Mouse (Mus musculus) kidney, postnatal 14 days (tissue): ENCODE measurements around the gene Slc38a10.

Experiments
- DNase-seq: peaks from one replicate; pipeline ENCODE4 v3.0.0; 2022; ENCODE audit warnings: mixed read lengths

The Slc38a10 gene

GRCm38 (mm10) chr11:120173213-120173612, 22.1 kb upstream of the Slc38a10 start:
- no peak for DNase-seq

DNA sequence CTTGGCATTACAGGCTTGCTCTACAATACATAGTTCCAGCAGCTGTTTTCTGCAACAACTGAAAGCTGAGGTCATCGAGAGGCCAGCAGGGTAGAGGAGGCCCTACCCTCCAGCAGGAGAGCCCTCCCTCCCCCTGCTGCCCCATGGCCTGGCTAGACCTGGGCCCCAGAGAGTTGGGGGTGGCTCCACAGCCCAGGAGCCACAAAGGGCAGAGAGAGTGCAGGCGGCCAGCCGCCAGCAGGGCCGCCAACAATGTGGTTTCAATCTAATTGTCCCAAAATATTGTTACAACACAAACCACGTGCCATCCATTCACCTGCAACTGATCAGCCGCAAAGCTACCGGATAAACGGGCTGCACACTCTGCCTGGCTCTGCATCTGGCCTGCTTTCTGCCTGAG, 20.0 kb upstream of the Slc38a10 start:
- DNase-seq = no peak

DNA sequence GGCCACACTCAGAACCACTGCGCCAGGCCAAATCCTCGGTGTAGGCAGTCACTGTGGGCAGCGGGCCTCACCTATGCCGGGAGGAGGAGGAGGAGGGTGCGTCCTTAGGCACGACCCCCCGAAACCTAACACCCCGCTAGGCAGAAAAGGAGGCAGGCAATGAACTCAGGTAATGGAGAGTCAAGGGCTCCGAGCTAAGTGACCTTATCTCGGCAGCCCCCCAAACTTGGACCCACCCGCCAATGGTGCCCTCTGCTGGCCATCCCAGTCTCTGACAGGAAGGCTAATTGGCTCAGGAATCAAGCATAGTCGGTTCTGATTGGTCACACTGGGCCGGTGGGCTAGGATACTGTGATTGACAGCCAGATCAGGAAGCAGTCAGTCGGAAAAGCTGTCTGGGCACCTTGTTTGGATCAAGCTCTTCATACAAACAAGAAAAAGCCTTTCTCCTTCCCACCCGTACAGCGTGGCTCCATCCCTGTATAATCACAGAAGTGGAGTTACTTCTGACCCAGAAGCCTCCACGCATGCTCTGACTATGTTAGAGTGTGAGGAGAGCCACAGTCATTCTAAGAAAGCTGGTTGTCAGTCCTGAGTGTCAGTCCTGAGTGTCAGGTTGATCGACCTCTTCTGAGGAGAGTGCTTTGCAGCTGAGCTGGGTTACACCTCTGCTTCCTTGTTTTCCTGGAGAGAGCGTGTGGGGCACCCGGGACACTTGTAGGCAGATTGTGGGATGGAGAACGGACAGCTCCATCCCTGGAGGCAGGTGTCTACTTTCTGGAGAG, 18.3 kb upstream of the Slc38a10 start:
- DNase-seq = peak; percentile 73

DNA sequence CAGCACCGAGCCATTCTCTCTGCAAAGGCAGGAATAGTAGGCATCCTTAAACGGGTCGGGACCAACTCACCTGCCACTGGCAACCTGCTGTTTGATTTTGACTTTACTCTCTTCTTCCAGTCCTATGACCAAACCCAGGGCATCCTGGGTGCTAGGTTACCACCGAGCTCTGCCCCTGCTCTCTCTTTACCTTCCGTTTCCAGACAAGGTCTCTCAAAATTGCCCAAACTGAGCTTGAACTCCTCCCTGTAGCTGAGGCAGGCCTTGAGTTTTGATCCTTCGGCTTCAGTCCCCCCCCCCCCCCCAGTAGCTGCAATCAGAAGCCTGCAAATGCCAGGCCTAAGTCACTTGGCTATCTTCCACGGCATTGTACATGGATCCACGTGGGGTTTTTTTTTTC, 17.4 kb upstream of the Slc38a10 start:
- DNase-seq = no peak

DNA sequence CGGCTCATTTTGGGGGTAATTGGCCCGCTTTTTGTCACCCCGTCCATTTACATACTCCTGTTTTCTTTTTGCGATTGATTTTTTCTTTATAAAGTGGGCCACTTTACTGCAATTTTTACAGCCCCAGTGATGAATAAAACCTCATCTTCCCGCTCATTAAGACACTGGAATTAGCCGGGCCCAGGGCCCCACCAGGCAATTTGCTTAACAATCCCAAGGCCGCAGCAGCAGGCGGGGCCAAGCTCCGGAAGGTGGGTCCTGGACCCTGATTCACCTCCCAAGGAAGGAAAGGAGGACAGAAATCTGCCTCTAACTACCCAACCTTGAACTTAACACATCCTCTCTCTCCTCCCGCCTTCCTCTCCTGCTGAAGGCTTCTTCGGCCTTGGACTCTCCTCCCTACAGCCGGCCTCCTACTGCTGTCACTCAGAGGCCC, 16.8 kb upstream of the Slc38a10 start:
- no peak for DNase-seq

DNA sequence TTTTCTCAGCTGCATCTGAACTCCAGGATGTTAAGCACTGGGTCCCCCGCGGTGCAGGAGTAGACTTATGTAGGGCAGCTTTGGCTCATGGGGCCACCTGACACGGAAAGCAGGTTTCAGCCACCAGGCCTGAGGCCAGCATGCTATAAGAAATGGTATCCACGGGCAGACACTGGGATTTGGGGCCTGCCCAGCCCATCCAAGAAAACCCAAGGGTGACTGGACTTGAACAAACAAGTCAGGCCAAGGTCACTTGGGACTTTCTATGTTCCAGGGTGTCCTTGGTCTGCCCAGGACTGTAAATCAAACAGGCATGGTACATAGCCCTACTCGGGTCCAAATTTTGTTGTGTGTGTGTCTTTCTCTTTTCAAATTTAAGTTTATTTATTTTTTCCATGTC, 15.9 kb upstream of the Slc38a10 start:
- no peak for DNase-seq

DNA sequence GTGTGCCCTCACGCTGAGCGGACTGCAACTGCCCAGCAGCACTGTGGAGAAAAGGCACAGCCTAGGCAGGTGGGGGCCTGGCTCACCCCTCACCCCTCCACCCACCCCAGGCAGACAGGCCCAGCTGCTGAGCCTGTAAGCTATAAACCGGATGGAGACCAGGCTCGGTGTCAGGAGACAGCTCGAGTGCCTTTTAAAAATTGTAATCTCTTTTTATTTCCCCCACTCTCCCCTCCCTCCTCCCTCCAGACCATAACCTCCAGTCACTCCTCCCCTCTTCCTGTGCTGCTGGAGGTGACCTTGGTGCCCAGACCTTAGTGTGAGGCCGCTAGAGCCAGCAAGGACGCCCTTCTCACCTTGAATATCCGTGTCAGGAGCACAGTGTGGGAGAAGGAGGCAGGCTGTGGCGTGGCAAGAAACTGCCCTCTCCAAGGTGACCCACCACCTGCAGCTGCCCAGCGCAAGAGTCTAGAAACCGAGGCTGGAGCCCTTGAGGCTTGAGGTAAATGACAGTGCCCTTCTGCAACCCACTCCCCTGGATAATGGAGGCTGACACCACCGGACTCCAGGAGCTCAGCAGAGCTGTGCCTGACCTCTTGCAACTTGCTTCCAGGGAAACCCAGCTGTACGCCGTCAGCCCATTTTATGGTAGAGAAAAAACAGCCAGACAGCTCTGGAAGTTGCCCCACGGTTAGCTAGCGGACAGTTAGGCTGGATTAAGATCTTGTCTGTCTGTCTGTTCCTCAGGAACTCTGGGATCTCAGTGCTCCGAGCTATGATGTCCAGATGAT, 13.5 kb upstream of the Slc38a10 start:
- DNase-seq = peak; percentile 72

DNA sequence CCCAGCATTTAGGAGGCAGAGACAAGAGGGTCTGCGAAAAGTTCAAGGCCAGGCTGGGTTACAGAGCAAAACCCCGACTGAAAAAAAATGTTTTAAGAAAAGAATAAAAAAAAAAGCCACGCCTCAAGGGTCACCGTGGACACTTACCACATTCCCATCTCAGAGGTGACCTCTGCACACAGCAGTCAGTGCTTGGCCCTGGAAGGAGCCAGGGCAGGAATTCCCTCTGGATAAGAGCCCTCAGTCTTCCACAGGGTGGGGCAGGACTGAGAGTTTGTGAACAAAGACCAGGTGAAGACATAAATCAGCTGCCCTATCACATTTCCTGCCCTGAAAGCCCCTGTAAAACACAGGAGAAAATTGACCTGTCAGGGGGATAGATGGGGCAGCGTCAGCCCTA, 12.9 kb upstream of the Slc38a10 start:
- no peak for DNase-seq

GRCm38 (mm10) chr11:120163207-120163606, 12.1 kb upstream of the Slc38a10 start:
- DNase-seq = no peak

- no peak for DNase-seq
Observed at GRCm38 (mm10) chr11:120161245-120161644, 10.1 kb upstream of the Slc38a10 start.

- no peak for DNase-seq
Observed at GRCm38 (mm10) chr11:120160478-120160877, 9.3 kb upstream of the Slc38a10 start.

DNA sequence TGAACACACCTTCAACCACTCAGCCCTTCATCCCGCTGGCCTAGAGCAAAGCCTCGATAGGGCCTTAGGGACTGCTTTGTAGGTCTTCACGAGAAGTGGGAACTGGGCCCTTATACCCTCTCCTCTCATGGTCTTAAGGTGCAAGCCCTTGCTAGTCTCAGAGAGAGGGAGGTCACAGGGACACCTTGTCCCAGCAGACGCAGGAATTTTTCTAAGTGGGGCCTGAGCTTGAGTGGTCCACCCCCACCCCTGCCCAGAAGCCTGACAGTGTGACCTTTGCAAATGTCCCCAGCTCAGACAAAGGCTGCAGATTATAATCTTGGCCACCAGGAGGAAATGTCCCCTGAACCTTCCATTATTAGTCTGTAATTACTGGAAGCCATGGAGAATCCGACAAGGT, 8.5 kb upstream of the Slc38a10 start:
- DNase-seq = no peak

DNA sequence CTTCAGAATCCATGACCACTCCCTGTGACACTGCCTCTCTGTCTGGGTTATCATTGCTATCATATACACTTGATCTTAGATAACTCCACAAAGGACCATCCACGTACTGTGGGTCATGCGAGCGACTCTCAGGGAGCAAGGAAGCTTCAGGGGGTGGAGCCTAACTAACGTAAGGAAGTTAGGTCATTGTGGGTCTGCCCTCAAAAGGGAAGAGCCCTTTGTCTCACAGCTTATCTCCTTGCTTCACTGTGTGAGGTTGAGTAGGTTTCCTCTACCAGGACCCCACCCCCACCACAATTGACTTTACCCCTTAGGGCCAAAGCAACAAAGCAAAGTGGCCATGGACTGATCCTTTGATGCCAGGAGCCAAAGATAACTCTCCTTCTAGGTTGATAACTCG, 7.7 kb upstream of the Slc38a10 start:
- no peak for DNase-seq

- DNase-seq = no peak
Observed at GRCm38 (mm10) chr11:120150440-120151112, 570 bp downstream of the Slc38a10 start.

DNA sequence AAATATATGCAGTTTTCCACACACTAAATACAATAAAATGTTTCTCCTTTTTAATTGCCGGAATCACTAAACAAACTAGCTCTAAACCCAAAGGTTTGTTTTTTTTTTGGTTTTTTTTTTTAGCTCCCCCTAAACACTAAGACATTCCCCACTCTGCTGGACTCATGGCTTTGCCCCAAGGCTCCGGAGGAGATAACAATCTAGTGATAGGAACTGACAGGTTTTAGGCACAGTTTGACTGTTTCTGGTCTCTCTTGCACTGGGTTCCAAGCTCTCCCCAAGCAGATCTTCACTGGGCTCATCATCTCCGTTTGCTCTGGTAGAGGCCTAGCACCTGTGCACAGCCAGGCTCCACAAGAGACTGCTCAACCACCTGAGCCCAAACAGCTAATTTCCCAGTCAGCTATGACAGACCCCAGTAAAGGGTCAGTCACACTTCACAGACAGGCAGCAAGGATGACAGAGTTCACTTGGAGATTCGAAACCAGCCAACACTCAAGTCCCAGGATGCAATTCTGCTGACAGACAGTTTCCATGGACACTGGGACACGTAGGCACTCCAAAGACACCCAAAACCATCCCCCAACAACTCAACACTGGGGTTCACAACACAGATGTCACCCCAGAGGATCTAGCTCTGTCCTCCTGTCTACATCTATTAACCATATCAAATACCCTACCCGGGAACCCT, 1.5 kb downstream of the Slc38a10 start:
- DNase-seq = no peak

DNA sequence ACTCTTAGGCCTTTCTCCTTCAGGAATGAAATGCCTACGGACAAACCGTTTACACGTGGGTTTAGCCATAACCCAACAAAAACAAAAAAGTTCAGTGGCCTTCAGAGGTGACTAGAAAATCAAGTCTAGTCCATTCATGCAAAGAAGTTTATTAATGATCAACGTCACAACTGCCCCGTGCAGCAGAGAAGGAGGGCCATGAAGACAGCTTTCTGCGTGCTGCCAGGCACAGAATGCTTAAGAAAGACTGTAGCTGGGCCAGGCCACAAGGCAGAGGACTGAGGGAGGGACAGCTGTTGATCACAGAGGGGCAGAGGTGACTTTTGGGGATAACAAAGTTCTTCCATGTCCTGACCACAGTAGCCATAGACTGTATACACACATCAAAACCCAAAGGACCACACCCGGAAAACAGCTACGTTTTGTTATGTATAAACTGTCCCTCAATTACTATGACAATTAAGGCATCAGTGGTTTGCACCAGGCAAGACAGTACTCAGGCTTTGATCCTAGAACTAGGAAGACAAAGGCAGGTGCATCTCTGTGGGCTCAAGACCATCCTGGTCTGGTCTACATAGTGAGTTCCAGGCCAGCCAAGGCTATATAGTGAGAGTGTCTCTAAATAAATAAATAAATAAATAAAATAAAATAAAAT, 2.8 kb downstream of the Slc38a10 start:
- peak; percentile 67 for DNase-seq

DNA sequence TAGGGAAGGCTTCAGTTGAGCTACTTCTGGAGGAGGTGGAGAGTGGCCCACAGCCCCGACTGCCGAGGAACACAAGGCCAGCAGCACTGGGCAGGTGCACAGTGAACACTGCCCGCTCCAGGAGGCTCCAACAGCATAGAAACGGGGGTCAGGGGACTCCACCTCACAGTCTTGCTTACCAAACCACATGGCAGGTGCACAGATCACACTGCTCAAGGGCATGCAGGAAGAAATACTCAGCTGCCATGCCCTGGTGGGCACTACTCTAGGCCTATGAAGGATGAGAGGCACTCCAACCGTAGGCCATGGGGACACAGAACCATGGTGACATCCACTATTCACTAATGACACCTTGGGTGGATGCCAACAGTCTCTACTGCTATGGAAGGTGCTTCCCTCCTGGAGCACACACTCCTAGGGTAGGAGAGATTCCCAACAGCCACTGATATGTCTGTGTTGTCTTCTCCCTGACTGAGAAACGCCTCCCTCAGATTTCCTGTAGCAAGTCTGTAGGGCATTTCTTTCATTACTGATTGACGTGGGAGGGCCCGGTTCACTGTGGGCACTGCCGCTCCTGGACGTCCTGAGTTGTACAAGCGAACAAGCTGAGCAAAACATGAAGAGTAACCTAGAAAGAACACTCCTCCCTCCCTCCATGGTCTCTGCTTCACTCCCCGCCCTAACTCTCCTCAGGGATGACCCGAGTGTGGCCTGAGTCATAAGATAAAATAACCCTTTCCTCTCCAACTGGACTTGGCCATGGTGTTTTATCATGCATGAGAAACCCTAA, 7.2 kb downstream of the Slc38a10 start:
- DNase-seq = peak; percentile 81

DNA sequence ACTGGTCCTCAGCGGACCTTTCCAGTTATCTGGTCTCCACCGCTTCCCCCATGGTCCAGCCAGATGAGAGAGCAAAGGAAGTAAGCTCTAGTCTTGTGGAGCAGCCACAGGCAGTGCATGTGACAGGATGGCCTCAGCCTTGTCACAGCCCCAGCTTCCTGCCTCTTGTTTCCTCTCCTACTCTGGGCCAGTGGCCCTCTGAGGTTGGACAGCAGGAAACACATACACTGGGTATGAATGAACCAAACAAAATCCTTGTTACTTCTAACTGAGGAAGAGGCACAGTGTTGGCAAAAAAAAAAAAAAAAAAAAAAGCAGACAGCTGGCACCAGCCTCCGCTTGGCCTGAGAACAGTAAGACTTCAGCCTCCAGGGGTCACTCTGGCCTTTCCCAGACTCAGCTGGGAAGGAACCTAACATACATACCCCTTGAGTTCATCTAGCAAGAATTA, 8.5 kb downstream of the Slc38a10 start:
- DNase-seq = peak; percentile 85

DNA sequence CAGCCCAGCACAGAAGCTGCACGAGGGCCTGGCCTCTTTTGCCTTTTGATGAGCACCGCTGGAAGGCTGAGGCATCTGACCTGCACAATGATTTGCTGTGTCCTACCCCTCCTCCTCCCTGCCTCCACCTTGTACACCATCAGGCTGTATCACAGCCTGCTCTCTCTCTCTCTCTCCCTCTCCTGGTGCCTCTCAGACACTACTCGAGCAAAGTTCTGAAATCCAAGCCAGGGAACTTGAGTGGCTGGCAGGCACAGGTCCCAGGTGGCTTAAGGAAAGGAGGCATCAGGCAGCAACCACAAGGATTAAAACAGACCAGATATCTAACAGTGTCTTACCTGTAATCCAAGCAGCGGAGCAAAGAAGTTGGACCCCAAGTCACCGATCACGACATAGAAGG, 10.9 kb downstream of the Slc38a10 start:
- DNase-seq = no peak

DNA sequence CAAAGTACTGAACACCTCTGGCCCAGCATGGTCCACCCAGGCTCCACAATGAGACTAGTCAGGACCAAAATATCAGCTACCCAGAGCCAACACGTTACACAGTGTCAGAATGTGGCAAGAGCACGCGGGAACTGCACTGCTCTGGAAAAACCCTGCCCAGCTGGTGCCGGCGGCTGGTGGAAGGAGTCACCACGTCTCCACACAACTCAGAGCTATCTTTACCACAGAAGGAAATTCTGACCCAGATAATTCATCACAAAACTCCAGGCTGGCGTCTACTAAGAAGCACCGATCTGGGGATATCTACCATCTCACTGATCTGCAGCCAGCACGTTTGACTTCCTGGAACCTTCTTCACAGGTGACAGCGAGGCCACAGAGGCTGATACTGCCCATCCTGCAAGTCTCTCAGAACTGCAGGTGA, 11.8 kb downstream of the Slc38a10 start:
- DNase-seq = no peak

DNA sequence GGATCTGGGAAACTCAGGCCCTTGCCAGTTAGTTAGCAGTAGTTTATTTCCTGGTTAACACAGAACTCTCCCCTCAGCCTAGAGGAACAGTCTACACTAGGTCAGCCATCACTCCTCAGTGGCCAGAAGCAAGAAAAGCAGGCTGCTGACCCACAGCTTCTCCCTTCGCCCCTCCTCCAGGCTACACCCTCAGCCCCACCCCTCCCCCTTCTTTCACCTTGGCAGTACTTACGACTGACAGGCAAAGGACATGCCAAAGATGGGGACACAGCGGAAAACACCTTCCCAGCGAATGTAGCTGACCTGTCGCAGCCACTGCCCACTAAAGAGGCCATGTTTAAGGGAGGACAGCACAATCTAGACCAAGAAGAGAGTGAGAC, 13.5 kb downstream of the Slc38a10 start:
- DNase-seq = peak; percentile 53
